Comparison of ENCODE assay signal across 19 mouse cellular contexts in genomic region chr6:135137736-135138135, GRCm38 (mm10). TPM values are rescaled to one million over a fixed set of nuclear protein-coding genes. Genes with fewer than 3 reads are reported as not detected.
DNase-seq lines count a peak whose midpoint lies in the region; ATAC-seq and TF ChIP-seq lines count a peak whose summit lies in the region.
"Had no signal": no experiment of that assay in that cellular context is flagged by ENCODE, and none has a peak within 500 bp of the region (broad histone marks: within the 10 kb centered on the region; RNA-seq: fewer than 3 reads in every experiment).

No protein-coding gene starts in this region.

- H3K4me2 ChIP-seq in kidney, embryonic 14.5 days (replicated peaks; ENCODE audit: low read depth, low read length) = no peak overlapping the region
- H3K4me2 ChIP-seq in lung, postnatal 0 days (replicated peaks; ENCODE audit: low read depth, low read length) = no peak overlapping the region
- no peak overlapping the region for H3K4me2 ChIP-seq in forebrain, embryonic 14.5 days (ENCODE audit: low read length)
- H3K4me2 ChIP-seq: embryonic facial prominence, embryonic 13.5 days; liver, embryonic 11.5 days; neural tube, embryonic 13.5 days had no signal

- H3K27me3 ChIP-seq in kidney, embryonic 14.5 days (ENCODE audit: control insufficient read depth, insufficient read depth, low read length) = no peaks in the 10 kb centered on the region
- H3K27me3 ChIP-seq in lung, postnatal 0 days (replicated peaks; ENCODE audit: insufficient read depth, low read length) = no peaks in the 10 kb centered on the region
- H3K27me3 ChIP-seq in forebrain, embryonic 14.5 days (replicated peaks; ENCODE audit: control insufficient read depth, insufficient read depth, low read length) = no peaks in the 10 kb centered on the region
- H3K27me3 ChIP-seq: embryonic facial prominence, embryonic 13.5 days; neural tube, embryonic 13.5 days; Patski had no signal

- H3K27ac ChIP-seq in kidney, embryonic 14.5 days (ENCODE audit: low read depth, low read length) = no peak overlapping the region
- no peak overlapping the region; the same call in 1 of the 2 replicates for H3K27ac ChIP-seq in lung, postnatal 0 days (ENCODE audit: low read length)
- H3K27ac ChIP-seq in forebrain, embryonic 14.5 days (ENCODE audit: low read depth, low read length) = no peak overlapping the region
- H3K27ac ChIP-seq: embryonic facial prominence, embryonic 13.5 days; layer of hippocampus, adult 2 months; neural tube, embryonic 13.5 days had no signal

- H3K4me3 ChIP-seq in kidney, embryonic 14.5 days (ENCODE audit: low read length) = no peak overlapping the region
- no peak overlapping the region for H3K4me3 ChIP-seq in lung, postnatal 0 days (ENCODE audit: low read depth, low read length)
- no peak overlapping the region for H3K4me3 ChIP-seq in forebrain, embryonic 14.5 days (ENCODE audit: low read depth, low read length)
- H3K4me3 ChIP-seq: embryonic facial prominence, embryonic 13.5 days; layer of hippocampus, adult 2 months; neural tube, embryonic 13.5 days had no signal

- WGBS in kidney, embryonic 14.5 days = 74% methylated on average over 9 of the region's 9 CpGs
- WGBS in lung, postnatal 0 days = 62% methylated on average over 9 of the region's 9 CpGs
- WGBS in forebrain, embryonic 14.5 days = 85% methylated on average over 9 of the region's 9 CpGs

- peak; percentile 31 for DNase-seq in adrenal gland, postnatal 10 days
- DNase-seq in adrenal gland, adult (ENCODE audit: inconsistent age in 2 of 2, low spot score in 1 of 2) = no peak
- peak; percentile 30 for DNase-seq in kidney, postnatal 14 days
- DNase-seq in gastrocnemius, postnatal 14 days = peak; percentile 79
- DNase-seq in lung, postnatal 0 days (ENCODE audit: low spot score) = peak; percentile 65
- DNase-seq in forebrain, embryonic 14.5 days (ENCODE audit: low spot score) = no peak
- DNase-seq in right cerebral cortex, postnatal 10 days (ENCODE audit: low spot score in 2 of 2) = no peak
- DNase-seq: cerebellum, postnatal 36 days; retina, postnatal 1 day had no signal

- ATAC-seq in kidney, embryonic 14.5 days (ENCODE audit: low FRiP score, low TSS enrichment) = no peak
- ATAC-seq in lung, postnatal 0 days = peak; percentile 73
- no peak for ATAC-seq in forebrain, embryonic 14.5 days
- ATAC-seq: Patski had no signal

- H3K9me3 ChIP-seq in kidney, embryonic 14.5 days (ENCODE audit: control insufficient read depth, low read length) = no peaks in the 10 kb centered on the region
- H3K9me3 ChIP-seq in lung, postnatal 0 days (ENCODE audit: low read length) = no peaks in the 10 kb centered on the region
- H3K9me3 ChIP-seq in forebrain, embryonic 14.5 days (replicated peaks; ENCODE audit: control insufficient read depth, low read length) = no peaks in the 10 kb centered on the region
- H3K9me3 ChIP-seq: embryonic facial prominence, embryonic 13.5 days; neural tube, embryonic 13.5 days had no signal

- no peak for TF ChIP-seq CTCF in lung, postnatal 0 days (IDR thresholded peaks at IDR 0.05)

- intact Hi-C loops in gastrocnemius, postnatal 14 days (cut with DNase I; ENCODE audit: low total_unique reads) = no loop called here

- H3K4me1 ChIP-seq in kidney, embryonic 14.5 days (ENCODE audit: control insufficient read depth, insufficient read depth, low read length) = peaks cover 21% of the 10 kb centered on the region
- 0 out of 2 replicates have a peak, but pooled peaks cover 4% of the 10 kb centered on the region for H3K4me1 ChIP-seq in lung, postnatal 0 days (ENCODE audit: insufficient read depth, low read depth, low read length)
- no peaks in the 10 kb centered on the region for H3K4me1 ChIP-seq in forebrain, embryonic 14.5 days (ENCODE audit: control insufficient read depth, insufficient read depth, low read length)

- TF ChIP-seq EP300 in lung, postnatal 0 days (IDR thresholded peaks at IDR 0.05) = no peak

- no peak overlapping the region for H3K9ac ChIP-seq in kidney, embryonic 14.5 days (ENCODE audit: low read depth, low read length)
- no peak overlapping the region for H3K9ac ChIP-seq in lung, postnatal 0 days (replicated peaks; ENCODE audit: low read depth)
- no peak overlapping the region for H3K9ac ChIP-seq in forebrain, embryonic 14.5 days (ENCODE audit: low read length)
- H3K9ac ChIP-seq: embryonic facial prominence, embryonic 13.5 days; neural tube, embryonic 13.5 days had no signal

- no peaks in the 10 kb centered on the region for H3K36me3 ChIP-seq in kidney, embryonic 14.5 days (ENCODE audit: control insufficient read depth, insufficient read depth, low read length)
- H3K36me3 ChIP-seq in lung, postnatal 0 days (ENCODE audit: insufficient read depth, low read length) = no peaks in the 10 kb centered on the region
- no peaks in the 10 kb centered on the region for H3K36me3 ChIP-seq in forebrain, embryonic 14.5 days (ENCODE audit: control insufficient read depth, insufficient read depth, low read length)
- H3K36me3 ChIP-seq: embryonic facial prominence, embryonic 13.5 days; neural tube, embryonic 13.5 days had no signal

RNA-seq across cellular contexts. Expression of gene Gprc5d, which starts 19.7 kb away (rescaled TPM):
- total RNA-seq in adrenal gland, postnatal 10 days (2021) = not detected
- polyA plus RNA-seq in kidney, embryonic 14.5 days (2014; fragmentation: Nextera tagmentation; extraction: Ambion mirVana) = not detected in 2 replicates
- not detected for total RNA-seq in gastrocnemius, postnatal 14 days (2021)
- polyA plus RNA-seq in lung, postnatal 0 days (2015; fragmentation: Nextera tagmentation; extraction: Ambion mirVana) = not detected in 2 replicates
- not detected in 2 replicates for polyA plus RNA-seq in forebrain, embryonic 14.5 days (2014; fragmentation: Nextera tagmentation; extraction: Ambion mirVana)
- total RNA-seq: gastrocnemius, postnatal 36 days; hematopoietic stem cell, adult 5-6 weeks; layer of hippocampus, adult 2 months; megakaryocyte, adult 5-6 weeks had no signal
- polyA plus RNA-seq: embryonic facial prominence, embryonic 13.5 days; forebrain, embryonic 11.5 days; neural tube, embryonic 13.5 days; Patski had no signal

Comparison
In these comparisons a context has a peak if more than half of its experiments do, and no peak if none do; other contexts are left out.
1. DNase-seq: peak in adrenal gland, postnatal 10 days (single experiment), kidney, postnatal 14 days (single experiment), gastrocnemius, postnatal 14 days (single experiment) and lung, postnatal 0 days (single experiment); none in adrenal gland, adult (0 of 2), forebrain, embryonic 14.5 days (single experiment) and right cerebral cortex, postnatal 10 days (0 of 2).